Mouse (Mus musculus) ES-E14 (cell line): Measurements from ENCODE around the gene 7530416G11Rik. TPM values are rescaled to one million over a fixed set of nuclear protein-coding genes. Genes with fewer than 3 reads are reported as not detected.

Experiments used
- DNase-seq: peaks from one replicate; pipeline ENCODE4 v3.0.0-alpha.2; 2013; ENCODE audit warnings: low read depth, low spot score
- H3K27ac ChIP-seq: 2 replicates; pipeline ENCODE4 v1.5.1; 2012; ENCODE audit warnings: low read depth, mild to moderate bottlenecking, low read length, moderate library complexity, mixed read lengths; ENCODE audit not compliant: poor library complexity, insufficient read depth, severe bottlenecking
- H3K36me3 ChIP-seq: 2 replicates; pipeline ENCODE4 v1.6.1; 2012; ENCODE audit warnings: mild to moderate bottlenecking, low read length, moderate library complexity, mixed read lengths; ENCODE audit not compliant: control insufficient read depth, poor library complexity, insufficient read depth, severe bottlenecking
- H3K4me1 ChIP-seq, 2 experiments: fragments of 150-350 bp in 1 of 2; sonication (generic) in 1 of 2; 2 replicates each; pipeline ENCODE4 v1.6.1; 2012; ENCODE audit warnings: low read length in 2 of 2, mild to moderate bottlenecking in 1 of 2, mixed read lengths in 1 of 2; ENCODE audit not compliant: control insufficient read depth in 2 of 2, insufficient read depth in 2 of 2, poor library complexity in 1 of 2
- H3K4me3 ChIP-seq, 2 experiments: fragments of 150-350 bp in 1 of 2; sonication (generic) in 1 of 2; 2 replicates each; pipeline ENCODE4 v1.5.1; 2012; ENCODE audit warnings: low read length in 2 of 2, low read depth in 1 of 2, mild to moderate bottlenecking in 1 of 2, mixed read lengths in 1 of 2; ENCODE audit not compliant: insufficient read depth in 1 of 2, poor library complexity in 1 of 2, severe bottlenecking in 1 of 2
- H3K9ac ChIP-seq: 2 replicates; pipeline ENCODE4 v1.6.1; 2012; ENCODE audit warnings: low read depth, mild to moderate bottlenecking, low read length, mixed read lengths; ENCODE audit not compliant: poor library complexity, insufficient read depth, severe bottlenecking
- H3K9me3 ChIP-seq: fragments of 150-350 bp; sonication (generic); 2 replicates; pipeline ENCODE4 v1.6.1; 2012; ENCODE audit warnings: low read depth, mild to moderate bottlenecking, low read length; ENCODE audit not compliant: control insufficient read depth, insufficient read depth
- CHD2 ChIP-seq: IDR thresholded peaks from 2 replicates; pipeline ENCODE4 v1.6.1; 2014; ENCODE audit warnings: mild to moderate bottlenecking, low read depth, low read length, inconsistent platforms
- HCFC1 ChIP-seq: IDR thresholded peaks from 2 replicates; pipeline ENCODE4 v1.6.1; 2012; ENCODE audit warnings: low read length, inconsistent platforms, borderline replicate concordance; ENCODE audit not compliant: insufficient read depth
- MAFK ChIP-seq: IDR thresholded peaks from 2 replicates; pipeline ENCODE4 v1.6.1; 2014; ENCODE audit warnings: mild to moderate bottlenecking, low read depth, low read length, inconsistent platforms; ENCODE audit not compliant: insufficient read depth
- ZC3H11A ChIP-seq: IDR thresholded peaks from 2 replicates; pipeline ENCODE4 v1.6.1; 2012; ENCODE audit warnings: low read depth, mild to moderate bottlenecking, inconsistent platforms, low read length, borderline replicate concordance
- ZNF384 ChIP-seq: IDR thresholded peaks from 2 replicates; pipeline ENCODE4 v1.6.1; 2012; ENCODE audit warnings: low read depth, low read length, inconsistent platforms
- in situ Hi-C, 2 experiments: fragments of 600-800 bp; cut with MboI; formaldehyde crosslinking; loops; one replicate each; pipeline ENCODE4 v1.15.1; 2025; ENCODE audit warnings: low sequenced_read_pairs in 2 of 2, inconsistent platforms in 1 of 2; ENCODE audit not compliant: unreplicated experiment in 2 of 2
- total RNA-seq: library from RNA; depleted of rRNA; stranded (reverse); fragments of 300-350 nt; gene quantifications from 2 replicates; pipeline ENCODE4 v1.2.3, GENCODE M21; 2012; rRNA removed

The 7530416G11Rik gene
- total RNA-seq, result not detected in 2 replicates

DNA sequence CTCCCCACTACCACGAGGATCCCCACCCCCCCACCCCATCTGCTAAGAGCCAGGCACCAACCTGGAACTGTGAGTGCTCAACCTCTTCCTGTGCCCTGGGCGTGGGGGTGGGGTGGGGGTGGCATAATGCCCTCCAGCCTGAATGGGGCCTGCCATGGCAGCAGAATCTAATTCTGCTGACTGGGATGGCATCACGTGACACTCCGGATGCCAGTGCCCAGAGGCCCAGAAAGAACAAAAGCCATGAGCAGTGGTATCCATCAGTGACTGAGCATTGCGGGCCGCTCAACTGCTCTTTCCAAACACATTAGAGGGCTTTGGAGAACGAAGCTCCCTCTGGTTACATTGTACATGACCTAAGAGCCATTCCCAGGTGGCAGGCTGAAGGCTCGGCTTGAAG is at the start of gene 7530416G11Rik:
TSS of gene 7530416G11Rik (minus strand) at position 101 of the 400 bp plus-strand sequence.
- Histone ChIP-seq H3K4me3 (no peak within 1 kb of the TSS), H3K4me1 (peaks cover 0 to 2% of the 10 kb centered on the region in 2 experiments; a peak in 1 of 4 replicates), H3K9ac (no peak within 1 kb of the TSS), H3K27ac (no peak within 1 kb of the TSS; the same call in 1 of the 2 replicates), H3K9me3 (no peaks in the 10 kb centered on the region), H3K36me3 (no peaks in the 10 kb centered on the region)
- in situ Hi-C loops, result no loop called here
- no peak for TF ChIP-seq HCFC1
- no peak for TF ChIP-seq MAFK
- no peak for TF ChIP-seq ZNF384
- TF ChIP-seq CHD2, result no peak
- no peak for TF ChIP-seq ZC3H11A
- no peak for DNase-seq

DNA sequence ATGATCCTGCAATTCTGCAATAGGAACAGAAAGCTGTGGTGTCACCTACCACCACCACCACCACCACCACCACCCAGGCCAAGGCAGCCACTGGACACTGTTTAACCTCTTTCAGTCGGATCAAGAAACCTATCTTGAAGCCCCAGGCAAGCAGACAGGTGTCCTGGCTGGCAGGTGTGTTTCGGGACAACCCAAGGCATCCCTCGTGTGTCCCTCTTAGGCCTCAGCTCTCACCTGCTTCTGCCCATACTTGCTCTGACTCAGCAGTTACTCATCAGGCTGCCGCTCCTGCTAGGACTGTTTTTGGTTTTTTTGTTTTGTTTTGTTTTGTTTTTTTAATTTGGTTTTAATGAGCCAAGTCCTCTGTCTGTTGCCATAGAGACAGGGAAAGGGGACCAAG is 43.5 kb upstream of the 7530416G11Rik start:
- no peak for DNase-seq
- TF ChIP-seq MAFK, result 0 out of 2 replicates have a peak, but pooled peaks have one; percentile 12
- TF ChIP-seq ZNF384, result no peak
- Histone ChIP-seq H3K4me3 (no peak overlapping the region), H3K27ac (no peak overlapping the region), H3K4me1 (peaks cover 0 to 9% of the 10 kb centered on the region in 2 experiments; a peak in 2 of 4 replicates), H3K9ac (no peak overlapping the region), H3K9me3 (no peaks in the 10 kb centered on the region), H3K36me3 (no peaks in the 10 kb centered on the region)
- in situ Hi-C loops, result no loop called here

DNA sequence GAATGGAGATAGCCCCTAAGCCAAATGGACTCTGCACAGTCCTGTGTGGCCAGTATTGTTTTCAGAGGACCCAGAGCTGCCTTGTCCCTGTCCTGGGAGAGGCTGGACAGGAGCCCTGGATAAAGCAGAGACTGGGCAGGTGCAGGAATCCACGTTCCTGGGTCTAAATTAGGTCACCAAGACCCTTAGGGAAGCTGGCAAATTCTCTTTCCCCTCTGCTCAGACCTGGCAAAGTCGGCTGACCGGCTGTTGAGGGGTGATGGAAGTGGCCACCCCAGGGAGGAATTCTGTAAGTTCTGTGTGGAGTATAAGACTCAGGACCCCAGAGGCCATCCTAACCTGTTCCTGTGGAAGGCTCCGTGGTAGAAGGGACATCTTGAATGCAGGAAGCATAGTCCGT is 42.3 kb upstream of the 7530416G11Rik start:
- in situ Hi-C loops, result no loop called here
- Histone ChIP-seq H3K27ac (no peak overlapping the region), H3K4me3 (no peak overlapping the region), H3K36me3 (no peaks in the 10 kb centered on the region), H3K4me1 (peaks cover 0 to 9% of the 10 kb centered on the region in 2 experiments; a peak in 2 of 4 replicates), H3K9ac (no peak overlapping the region), H3K9me3 (no peaks in the 10 kb centered on the region)
- DNase-seq, result no peak
- TF ChIP-seq CHD2 (no peak), ZNF384 (no peak), HCFC1 (no peak), MAFK (no peak)

DNA sequence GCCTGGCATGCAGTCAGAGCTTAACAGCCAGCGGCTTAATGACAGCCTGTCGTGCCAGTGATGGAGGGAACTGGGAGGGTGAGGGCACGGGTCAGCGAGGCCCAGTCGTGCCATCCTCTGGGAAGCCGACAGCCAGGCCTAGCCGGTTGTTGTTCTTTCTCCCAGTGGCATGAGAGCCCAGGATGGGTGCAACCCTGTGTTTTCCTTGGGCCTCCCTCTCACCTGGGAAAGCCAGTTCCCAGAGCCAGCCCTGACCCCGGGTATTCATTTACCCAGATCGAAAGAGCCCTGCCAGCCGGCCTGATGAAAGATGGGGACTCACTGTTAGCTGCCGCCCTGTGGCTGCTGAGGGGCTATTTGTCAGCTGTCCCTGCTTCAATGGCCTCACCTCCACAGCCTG is 35.1 kb upstream of the 7530416G11Rik start:
- no peaks in the 10 kb centered on the region for H3K9me3 ChIP-seq
- DNase-seq, result no peak
- no peak for TF ChIP-seq ZNF384
- TF ChIP-seq MAFK, result no peak
- no peak for TF ChIP-seq CHD2
- TF ChIP-seq ZC3H11A, result no peak
- TF ChIP-seq HCFC1, result no peak
- H3K27ac ChIP-seq, result no peak overlapping the region
- H3K36me3 ChIP-seq, result no peaks in the 10 kb centered on the region
- no peak overlapping the region for H3K9ac ChIP-seq
- H3K4me3 ChIP-seq, result no peak overlapping the region
- in situ Hi-C loops, result no loop called here
- H3K4me1 ChIP-seq, result peaks cover 0 to 6% of the 10 kb centered on the region in 2 experiments; a peak in 1 of 4 replicates

DNA sequence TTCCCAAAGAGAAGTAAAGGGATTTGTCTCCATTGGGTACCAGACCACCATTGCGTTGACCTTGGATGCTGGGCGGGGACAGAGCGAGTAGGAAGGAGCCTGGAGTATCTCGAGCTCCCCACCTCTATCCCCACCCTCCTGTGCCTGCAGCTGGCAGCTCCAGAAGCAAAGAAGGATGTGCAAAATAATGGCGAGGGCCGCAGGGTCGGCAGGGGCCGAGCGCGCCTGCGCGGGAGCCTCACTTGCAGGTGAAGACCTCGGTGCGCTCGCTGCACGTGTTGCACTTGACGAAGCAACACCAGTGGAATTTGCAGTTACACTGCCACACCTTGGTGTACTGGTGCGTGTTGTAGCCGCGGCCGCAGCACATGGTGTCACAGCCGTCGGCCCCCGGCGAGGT is 34.1 kb upstream of the 7530416G11Rik start:
- TF ChIP-seq CHD2 (no peak), ZNF384 (no peak), MAFK (no peak), ZC3H11A (no peak), HCFC1 (no peak)
- in situ Hi-C loops, result no loop called here
- no peak overlapping the region for H3K9ac ChIP-seq
- H3K4me3 ChIP-seq, result peak overlapping the region in 1 of 2 experiments; percentile 37; a peak in 1 of 4 replicates
- H3K27ac ChIP-seq, result no peak overlapping the region
- H3K4me1 ChIP-seq, result peaks cover 0 to 6% of the 10 kb centered on the region in 2 experiments; a peak in 1 of 4 replicates
- H3K9me3 ChIP-seq, result no peaks in the 10 kb centered on the region
- H3K36me3 ChIP-seq, result no peaks in the 10 kb centered on the region
- DNase-seq, result no peak
